Mouse (Mus musculus) limb, embryonic 13.5 days (tissue): ENCODE data around the gene Slc22a4. TPM values are rescaled to one million over a fixed set of nuclear protein-coding genes. Genes with fewer than 3 reads are reported as not detected.
"Not testable (repeated sequence)": the region's sequence is repeated elsewhere in the genome, so short reads cannot be mapped to it uniquely, and the experiment has no call there.

ENCODE experiments used
- ATAC-seq: fragments of 200-750 bp; cut with Nextera tagmentation; 2 replicates; pipeline ENCODE4 v1.8.0; 2017; ENCODE audit warnings: low read depth, moderate number of reproducible peaks, moderate TSS enrichment; ENCODE audit not compliant: low FRiP score
- H3K27ac ChIP-seq: fragments of 300-500 bp; sonication (generic); 2 replicates; pipeline ENCODE4 v1.5.1; 2015; ENCODE audit warnings: inconsistent platforms, mild to moderate bottlenecking, moderate library complexity
- H3K27me3 ChIP-seq: fragments of 300-500 bp; sonication (generic); 2 replicates; pipeline ENCODE4 v1.6.1; 2015; ENCODE audit warnings: mild to moderate bottlenecking, inconsistent platforms
- H3K36me3 ChIP-seq: fragments of 300-500 bp; sonication (generic); 2 replicates; pipeline ENCODE4 v1.6.1; 2015; ENCODE audit warnings: inconsistent platforms, mild to moderate bottlenecking, moderate library complexity
- H3K4me1 ChIP-seq: fragments of 300-500 bp; sonication (generic); 2 replicates; pipeline ENCODE4 v1.6.1; 2015; ENCODE audit warnings: inconsistent platforms
- H3K4me2 ChIP-seq: fragments of 300-500 bp; sonication (generic); replicated peaks from 2 replicates; pipeline ENCODE4 v1.6.1; 2015; ENCODE audit warnings: inconsistent platforms, mild to moderate bottlenecking, moderate library complexity
- H3K4me3 ChIP-seq: fragments of 300-500 bp; sonication (generic); 2 replicates; pipeline ENCODE4 v1.5.1; 2015; ENCODE audit warnings: moderate library complexity, mild to moderate bottlenecking, inconsistent platforms
- H3K9ac ChIP-seq: fragments of 300-500 bp; sonication (generic); 2 replicates; pipeline ENCODE4 v1.6.1; 2015; ENCODE audit warnings: mild to moderate bottlenecking, inconsistent platforms
- H3K9me3 ChIP-seq: fragments of 300-500 bp; sonication (generic); 2 replicates; pipeline ENCODE4 v1.6.1; 2016; ENCODE audit warnings: inconsistent platforms
- WGBS: fragments of 180-500 bp; shearing (Covaris S2); methylation state at CpG from one replicate; pipeline ENCODE4 v1.1.7; 2015; 5-methylcytosine and 5-hydroxymethylcytosine counted together
- polyA plus RNA-seq: library from polyadenylated mRNA; unstranded; fragments of >200 nt; fragmentation: Nextera tagmentation; extraction: Ambion mirVana; gene quantifications from 2 replicates; pipeline ENCODE4 v1.2.1, GENCODE M21; 2015

The Slc22a4 gene
- polyA plus RNA-seq, 1 experiment from 2014 or later, result 1.6 TPM

DNA sequence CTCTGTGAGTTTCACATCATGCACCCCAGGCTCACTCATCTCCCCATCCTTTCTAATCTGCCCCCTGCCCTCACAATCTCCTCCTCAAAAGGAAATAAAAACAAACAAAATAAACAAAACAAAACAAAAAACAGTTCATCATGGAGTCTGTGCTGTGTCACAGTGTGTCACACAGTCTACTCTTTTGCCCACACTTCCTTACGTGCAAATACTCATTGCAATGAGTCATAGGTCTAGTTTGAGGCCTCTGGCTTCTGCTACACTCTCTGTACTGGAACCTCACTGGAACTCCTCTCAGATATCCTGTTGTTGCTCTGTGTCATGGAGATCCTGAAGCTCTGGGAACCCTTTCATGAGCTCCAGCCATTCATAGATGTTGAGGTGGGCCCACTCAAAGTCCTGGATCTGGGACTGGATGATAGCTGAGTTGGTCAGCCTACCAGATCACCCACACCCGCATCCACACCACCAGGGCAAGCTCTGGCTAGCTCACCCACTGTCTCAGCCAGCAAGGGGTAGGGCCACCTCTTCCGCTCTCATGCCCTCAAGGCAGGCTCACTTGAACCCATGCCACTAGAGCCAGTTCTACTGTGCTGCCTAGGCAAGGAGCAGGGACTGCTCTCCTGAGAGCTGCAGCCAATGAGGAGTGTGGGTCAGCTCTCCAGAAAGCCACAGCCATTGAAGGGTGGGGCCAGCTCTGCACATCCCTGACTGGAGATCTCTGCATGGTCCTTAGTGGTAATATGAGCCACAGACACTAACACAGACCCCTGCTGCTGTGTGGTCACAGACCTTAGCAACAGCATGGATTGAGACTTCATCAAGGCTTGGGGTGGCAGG is 8.8 kb downstream of the Slc22a4 start:
- no peaks in the 10 kb centered on the region for H3K36me3 ChIP-seq
- H3K9ac ChIP-seq, result no peak overlapping the region
- WGBS, result 82% methylated on average over 3 of the region's 3 CpGs
- no peak overlapping the region for H3K4me2 ChIP-seq
- no peaks in the 10 kb centered on the region for H3K27me3 ChIP-seq
- H3K4me3 ChIP-seq, result no peak overlapping the region
- H3K9me3 ChIP-seq, result no peaks in the 10 kb centered on the region
- no peaks in the 10 kb centered on the region for H3K4me1 ChIP-seq
- H3K27ac ChIP-seq, result no peak overlapping the region
- ATAC-seq, result no peak

DNA sequence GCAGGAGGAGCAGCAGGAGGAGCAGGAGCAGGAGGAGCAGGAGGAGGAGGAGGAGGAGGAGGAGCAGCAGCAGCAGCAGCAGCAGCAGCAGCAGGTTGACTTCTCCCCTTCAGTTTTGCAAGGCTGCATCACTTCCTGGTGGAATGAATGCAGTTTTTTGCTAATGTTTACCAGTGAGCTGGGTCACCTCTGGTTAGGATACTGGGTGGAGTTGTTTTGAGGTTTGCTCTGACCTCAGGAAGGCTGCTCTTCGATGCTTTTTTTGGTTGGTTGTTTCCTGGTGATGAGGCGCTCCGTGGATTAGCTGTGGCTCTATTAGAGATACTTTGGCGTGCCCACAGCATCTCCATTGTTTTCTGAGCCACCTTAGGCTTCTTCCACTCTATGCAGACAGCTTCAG is 10.3 kb downstream of the Slc22a4 start:
- H3K4me1 ChIP-seq, result no peaks in the 10 kb centered on the region
- ATAC-seq, result no peak
- no peak overlapping the region for H3K9ac ChIP-seq
- 84% methylated on average over 4 of the region's 4 CpGs for WGBS
- H3K27ac ChIP-seq, result no peak overlapping the region
- H3K27me3 ChIP-seq, result no peaks in the 10 kb centered on the region
- H3K36me3 ChIP-seq, result no peaks in the 10 kb centered on the region
- no peak overlapping the region for H3K4me3 ChIP-seq
- no peak overlapping the region for H3K4me2 ChIP-seq
- no peaks in the 10 kb centered on the region for H3K9me3 ChIP-seq

DNA sequence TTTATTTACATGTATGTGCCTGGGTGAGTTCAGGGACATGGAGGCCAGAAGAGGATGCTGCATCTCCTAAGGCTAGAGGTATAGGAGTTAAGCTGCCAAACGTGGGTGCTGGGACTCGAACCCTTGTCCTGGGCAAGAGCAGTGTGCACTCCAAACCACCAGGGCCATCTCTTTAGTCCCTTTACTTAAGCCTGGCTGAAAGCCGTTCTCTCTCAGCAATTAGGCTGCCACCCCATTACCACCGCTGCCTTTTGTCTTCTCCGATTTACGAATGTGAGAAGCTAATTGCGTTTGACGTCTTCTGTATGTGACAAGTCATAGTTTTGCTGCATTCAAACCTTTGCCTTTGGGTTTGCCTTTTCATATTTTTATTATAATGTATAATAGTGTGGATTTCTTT is 11.8 kb downstream of the Slc22a4 start:
- WGBS, result 57% methylated on average over 8 of the region's 8 CpGs
- H3K4me3 ChIP-seq, result no peak overlapping the region
- H3K27me3 ChIP-seq, result no peaks in the 10 kb centered on the region
- H3K36me3 ChIP-seq, result no peaks in the 10 kb centered on the region
- H3K27ac ChIP-seq, result no peak overlapping the region
- H3K9ac ChIP-seq, result no peak overlapping the region
- no peak overlapping the region for H3K4me2 ChIP-seq
- no peak for ATAC-seq
- H3K4me1 ChIP-seq, result no peaks in the 10 kb centered on the region
- H3K9me3 ChIP-seq, result no peaks in the 10 kb centered on the region

DNA sequence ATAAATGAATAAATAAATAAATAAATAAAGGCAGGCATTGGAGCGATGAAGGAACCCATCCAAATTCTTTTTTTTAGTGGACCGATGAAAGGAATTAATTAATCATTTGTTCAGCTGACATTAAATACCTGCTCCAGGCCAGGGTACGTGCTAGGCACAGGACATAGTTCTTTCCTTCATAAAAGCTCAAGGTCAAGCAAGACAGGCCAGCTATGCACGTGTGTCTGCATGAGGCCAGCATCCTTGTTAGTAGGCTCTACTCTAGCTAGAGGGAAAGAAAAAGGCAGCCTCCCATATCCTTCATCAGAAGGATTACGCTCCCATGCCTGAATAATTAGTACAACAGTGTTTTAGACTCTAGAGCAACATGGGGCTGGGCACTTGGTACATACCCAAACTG is 14.9 kb downstream of the Slc22a4 start:
- no peak overlapping the region for H3K4me2 ChIP-seq
- H3K4me3 ChIP-seq, result no peak overlapping the region
- peaks cover 13% of the 10 kb centered on the region for H3K4me1 ChIP-seq
- no peak overlapping the region for H3K27ac ChIP-seq
- ATAC-seq, result no peak
- H3K9me3 ChIP-seq, result no peaks in the 10 kb centered on the region
- 80% methylated on average over 5 of the region's 5 CpGs for WGBS
- no peaks in the 10 kb centered on the region for H3K27me3 ChIP-seq
- H3K36me3 ChIP-seq, result no peaks in the 10 kb centered on the region
- H3K9ac ChIP-seq, result no peak overlapping the region

DNA sequence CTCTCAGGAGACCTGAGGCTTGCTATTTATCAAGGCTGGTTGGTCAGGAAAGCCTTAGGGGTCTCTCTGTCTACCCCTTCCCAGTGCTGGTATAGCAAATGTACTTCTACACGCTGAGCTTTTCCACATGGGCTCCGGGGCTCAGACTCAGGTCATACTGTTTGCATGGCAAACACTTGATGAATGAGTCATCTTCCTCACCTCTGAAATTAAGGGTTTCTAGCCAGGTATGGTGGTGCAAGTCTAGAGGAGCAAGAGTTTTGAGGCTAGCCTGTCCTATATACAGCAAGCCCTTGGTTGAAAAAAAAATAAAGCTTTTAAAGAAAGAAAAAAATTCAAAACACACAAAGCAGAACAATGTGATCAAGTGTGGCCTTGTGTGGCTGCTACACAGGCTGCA is 16.6 kb downstream of the Slc22a4 start:
- Histone ChIP-seq H3K36me3 (no peaks in the 10 kb centered on the region), H3K4me3 (no peak overlapping the region), H3K4me2 (no peak overlapping the region), H3K27ac (no peak overlapping the region), H3K4me1 (peaks cover 19% of the 10 kb centered on the region), H3K9ac (no peak overlapping the region), H3K27me3 (no peaks in the 10 kb centered on the region), H3K9me3 (no peaks in the 10 kb centered on the region)
- no peak for ATAC-seq
- 90% methylated on average over 2 of the region's 2 CpGs for WGBS

DNA sequence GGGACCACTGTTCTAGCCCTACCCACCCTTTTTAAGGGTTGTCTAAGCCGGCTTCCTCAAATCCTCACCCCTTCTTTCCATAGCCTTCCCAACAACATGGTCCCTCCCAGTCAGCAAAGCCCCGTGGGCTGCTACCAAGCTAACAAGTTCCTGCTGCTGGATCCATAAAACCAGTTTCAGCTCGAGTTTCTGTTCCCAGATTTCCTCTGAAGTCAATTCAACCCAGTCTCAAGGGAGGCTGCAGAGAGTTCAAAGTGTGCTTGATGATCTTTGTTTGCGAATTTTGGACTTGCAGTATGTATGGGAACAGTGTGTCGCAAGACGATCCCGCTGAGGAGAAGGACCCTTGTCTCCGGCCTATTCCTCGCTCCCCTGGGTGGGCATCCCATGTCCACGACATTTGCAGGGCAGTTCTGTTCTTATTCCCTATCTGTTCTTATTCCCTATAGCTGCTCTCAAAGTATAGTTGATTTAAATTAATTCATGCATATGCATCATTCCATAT is 19.4 kb downstream of the Slc22a4 start:
- Histone ChIP-seq H3K9ac (no peak overlapping the region), H3K4me3 (no peak overlapping the region), H3K27me3 (no peaks in the 10 kb centered on the region), H3K4me1 (peaks cover 19% of the 10 kb centered on the region), H3K36me3 (no peaks in the 10 kb centered on the region), H3K27ac (no peak overlapping the region), H3K9me3 (no peaks in the 10 kb centered on the region), H3K4me2 (no peak overlapping the region)
- no peak for ATAC-seq
- WGBS, result 45% methylated on average over 10 of the region's 10 CpGs

DNA sequence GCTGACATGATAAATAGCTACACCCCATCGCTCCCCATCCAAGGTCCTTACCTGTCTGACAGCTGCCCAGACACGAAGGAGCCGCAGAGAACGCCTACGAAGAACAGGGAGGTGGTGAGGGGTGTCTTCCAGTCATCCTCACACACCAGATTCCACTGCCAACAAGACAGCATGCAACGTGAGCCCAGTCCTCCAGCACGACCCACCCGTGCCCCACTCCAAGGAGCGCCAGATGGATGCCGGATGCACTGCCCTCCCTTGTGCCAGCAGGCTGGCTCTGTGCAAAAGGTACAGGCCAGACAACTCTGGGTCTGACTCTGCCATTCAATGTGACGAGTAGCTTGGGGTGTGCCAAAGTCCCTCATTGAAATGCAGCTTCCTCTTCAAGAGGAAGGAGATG is 20.2 kb downstream of the Slc22a4 start:
- ATAC-seq, result no peak
- Histone ChIP-seq H3K4me2 (no peak overlapping the region), H3K9ac (no peak overlapping the region), H3K27ac (no peak overlapping the region), H3K4me1 (peaks cover 23% of the 10 kb centered on the region), H3K9me3 (no peaks in the 10 kb centered on the region), H3K27me3 (no peaks in the 10 kb centered on the region), H3K36me3 (no peaks in the 10 kb centered on the region), H3K4me3 (no peak overlapping the region)
- 82% methylated on average over 11 of the region's 11 CpGs for WGBS

DNA sequence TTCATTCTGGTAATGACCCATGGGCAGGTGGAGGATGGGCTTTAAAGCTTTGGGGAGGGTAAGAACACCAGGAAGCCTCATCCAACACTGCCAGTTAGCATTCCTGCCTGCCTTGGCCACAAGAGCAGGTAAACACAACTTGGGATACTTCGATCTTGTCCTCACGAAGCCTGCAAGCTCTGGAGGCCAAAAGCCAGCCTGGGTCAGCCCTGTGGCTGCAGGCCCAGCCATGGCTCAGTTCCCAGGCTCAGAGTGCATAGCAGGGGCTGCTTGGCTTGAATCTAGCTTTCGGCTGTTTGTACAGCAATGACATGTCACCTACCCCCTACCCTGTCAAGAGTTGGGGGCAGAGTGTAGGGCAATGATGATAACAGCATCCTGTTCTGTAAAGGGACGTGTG is 21.0 kb downstream of the Slc22a4 start:
- WGBS, result 71% methylated on average over 4 of the region's 4 CpGs

DNA sequence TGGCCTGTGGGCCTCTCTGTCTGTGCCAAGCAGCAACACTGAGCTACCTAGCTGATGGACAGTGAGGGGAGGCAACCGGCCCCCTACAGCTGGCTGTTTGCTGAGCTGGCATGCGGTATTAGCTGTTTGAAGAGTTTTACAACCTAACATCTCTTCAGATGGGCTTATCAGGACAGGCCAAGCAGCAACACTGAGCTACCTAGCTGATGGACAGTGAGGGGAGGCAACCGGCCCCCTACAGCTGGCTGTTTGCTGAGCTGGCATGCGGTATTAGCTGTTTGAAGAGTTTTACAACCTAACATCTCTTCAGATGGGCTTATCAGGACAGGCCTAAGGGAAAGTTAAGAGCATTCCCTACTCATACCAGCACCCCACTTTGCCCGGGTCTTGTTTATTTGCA is 21.5 kb downstream of the Slc22a4 start:
- ATAC-seq, H3K27me3 ChIP-seq, H3K9ac ChIP-seq, H3K36me3 ChIP-seq, H3K9me3 ChIP-seq, H3K27ac ChIP-seq, H3K4me2 ChIP-seq, H3K4me3 ChIP-seq: not testable (repeated sequence)
- H3K4me1 ChIP-seq, result peaks cover 28% of the 10 kb centered on the region
- WGBS, result 20% methylated on average over 5 of the region's 5 CpGs

More for the DNA sequence above, 21.0 kb downstream of the Slc22a4 start:
- Histone ChIP-seq H3K4me1 (peaks cover 28% of the 10 kb centered on the region), H3K27me3 (no peaks in the 10 kb centered on the region), H3K9ac (no peak overlapping the region), H3K4me3 (no peak overlapping the region), H3K27ac (no peak overlapping the region), H3K36me3 (no peaks in the 10 kb centered on the region), H3K9me3 (no peaks in the 10 kb centered on the region), H3K4me2 (no peak overlapping the region)
- ATAC-seq, result no peak

DNA sequence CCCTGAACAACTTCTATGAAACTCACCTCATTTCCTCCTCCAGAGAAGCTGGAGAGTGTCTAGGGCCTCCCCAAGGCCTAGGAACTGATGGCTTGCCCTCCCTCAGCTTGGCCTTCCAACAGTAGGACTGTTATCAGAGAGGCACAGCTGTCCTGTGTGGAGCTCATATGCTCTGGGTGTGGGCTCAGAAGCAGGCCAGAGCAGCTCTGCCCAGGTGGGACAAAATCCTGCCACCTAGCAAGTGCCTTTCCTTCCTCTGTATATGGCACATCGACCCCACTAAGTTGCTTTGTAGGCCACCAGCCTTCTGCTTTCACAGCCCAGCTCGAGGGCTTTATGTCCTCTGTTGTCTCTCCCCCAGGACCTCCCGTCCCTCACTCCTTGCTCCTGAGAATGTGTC is 23.2 kb downstream of the Slc22a4 start:
- no peak for ATAC-seq
- H3K27ac ChIP-seq, result no peak overlapping the region
- 69% methylated on average over 3 of the region's 3 CpGs for WGBS
- H3K4me1 ChIP-seq, result peaks cover 28% of the 10 kb centered on the region
- no peaks in the 10 kb centered on the region for H3K9me3 ChIP-seq
- no peak overlapping the region for H3K4me2 ChIP-seq
- no peaks in the 10 kb centered on the region for H3K36me3 ChIP-seq
- H3K4me3 ChIP-seq, result no peak overlapping the region
- H3K27me3 ChIP-seq, result peaks cover 5% of the 10 kb centered on the region; the same call in 1 of the 2 replicates
- H3K9ac ChIP-seq, result no peak overlapping the region

DNA sequence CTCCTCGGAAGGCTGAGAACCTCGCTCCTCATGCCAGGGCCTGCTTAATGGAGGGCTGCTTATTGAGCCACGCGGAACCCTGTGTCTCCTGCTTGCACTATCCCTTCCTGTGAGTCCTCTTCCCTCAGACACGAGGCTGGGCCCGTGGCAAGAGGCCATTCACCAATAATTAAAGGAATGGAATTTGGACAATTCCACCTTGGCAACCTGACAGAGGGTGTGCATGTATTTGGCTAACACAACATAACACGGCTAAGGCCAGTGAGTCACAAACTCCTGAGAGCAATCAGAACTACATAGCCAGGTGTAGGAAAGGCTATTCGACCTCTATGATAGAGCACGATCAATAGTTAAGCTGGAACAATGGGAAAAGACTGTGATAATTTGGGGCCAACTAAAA is 23.7 kb downstream of the Slc22a4 start:
- WGBS, result 74% methylated on average over 9 of the region's 9 CpGs
- H3K9ac ChIP-seq, result no peak overlapping the region
- H3K4me1 ChIP-seq, result peaks cover 28% of the 10 kb centered on the region
- no peaks in the 10 kb centered on the region for H3K9me3 ChIP-seq
- no peak overlapping the region for H3K4me2 ChIP-seq
- ATAC-seq, result no peak
- no peak overlapping the region for H3K4me3 ChIP-seq
- no peak overlapping the region for H3K27ac ChIP-seq
- peaks cover 5% of the 10 kb centered on the region; the same call in 1 of the 2 replicates for H3K27me3 ChIP-seq
- no peaks in the 10 kb centered on the region for H3K36me3 ChIP-seq

DNA sequence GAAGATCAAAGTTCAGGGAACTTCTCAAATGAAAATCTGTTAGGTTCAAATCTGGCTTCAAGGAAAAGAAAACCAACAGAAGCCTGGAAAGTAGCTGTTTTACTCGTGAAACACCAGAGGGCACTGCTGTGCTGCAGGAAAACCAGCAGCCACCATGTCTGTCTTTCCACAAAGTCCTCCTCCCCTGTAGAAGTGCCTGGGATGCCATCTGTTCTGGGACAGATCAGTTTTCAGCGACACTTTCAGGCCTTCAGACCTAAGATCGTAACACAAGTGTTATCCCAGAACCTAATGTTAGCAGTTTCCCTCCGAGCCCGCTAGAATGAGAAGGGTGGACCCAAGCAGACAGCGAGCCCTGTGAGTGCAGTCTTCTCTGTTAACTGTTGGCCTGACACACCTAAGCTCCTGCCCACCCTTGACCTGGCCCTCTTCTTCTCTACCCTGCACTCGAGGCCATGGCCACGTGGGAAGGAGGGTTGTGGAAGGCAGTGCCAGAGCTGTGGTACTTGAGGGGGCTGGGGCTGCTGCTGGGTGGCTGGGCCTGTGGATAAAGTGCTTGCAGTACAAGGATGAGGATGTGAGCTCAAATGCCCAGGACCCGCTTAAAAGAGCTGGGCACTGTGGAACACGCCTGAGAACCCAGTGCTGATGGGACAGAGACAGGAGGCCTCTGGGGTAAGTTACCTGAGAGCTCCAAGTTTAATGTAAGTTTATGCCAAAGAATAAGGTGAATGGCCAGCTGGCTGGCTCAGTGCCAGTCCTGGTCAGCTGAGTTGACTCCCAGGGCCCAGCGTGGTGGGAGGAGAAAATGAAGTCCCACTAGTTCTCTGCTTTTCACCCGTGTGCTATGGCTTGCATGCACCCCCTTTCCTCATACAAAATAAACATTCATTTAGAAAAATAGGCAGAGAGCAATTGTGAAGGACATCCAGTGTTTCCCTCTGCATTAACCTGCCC is 24.9 kb downstream of the Slc22a4 start:
- not testable (repeated sequence) for H3K4me2 ChIP-seq, H3K9me3 ChIP-seq, H3K36me3 ChIP-seq, H3K9ac ChIP-seq, H3K4me3 ChIP-seq, H3K27me3 ChIP-seq, H3K27ac ChIP-seq
- WGBS, result 40% methylated on average over 12 of the region's 12 CpGs
- ATAC-seq, result peak; percentile 69; the same call in 1 of the 2 replicates
- peaks cover 16% of the 10 kb centered on the region for H3K4me1 ChIP-seq
